In the genomic region with DNA sequence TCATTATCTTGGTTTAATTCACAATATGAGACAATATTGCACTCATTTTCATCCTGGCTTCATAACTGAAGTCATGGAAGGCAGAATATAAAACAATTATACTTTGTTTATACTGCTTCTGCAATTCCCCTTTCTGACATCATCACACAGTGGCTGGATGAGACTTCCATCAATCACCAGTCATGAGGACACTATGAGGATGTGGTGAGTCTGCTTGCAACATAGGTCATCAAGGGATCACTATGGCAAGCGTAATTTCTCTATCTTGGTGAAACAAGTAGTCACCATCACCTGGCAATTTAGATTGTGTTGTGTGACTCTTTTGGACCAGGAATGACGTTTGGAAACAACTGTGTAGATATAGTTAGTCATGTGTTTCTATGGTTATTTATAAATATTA, we compare ENCODE assay signal across 26 mouse cellular contexts.
A peak's percentile ranks its signal among the peaks of the same experiment; 100 is the strongest.
DNase-seq lines count a peak whose midpoint lies in the region; ATAC-seq and TF ChIP-seq lines count a peak whose summit lies in the region.
"Had no signal": no experiment of that assay in that cellular context is flagged by ENCODE, and none has a peak within 500 bp of the region (broad histone marks: within the 10 kb centered on the region; RNA-seq: fewer than 3 reads in every experiment).

No protein-coding gene starts in this region.

- 0 out of 2 replicates have a peak, but pooled peaks have one; percentile 29 for ATAC-seq in common myeloid progenitor, adult 5-6 weeks (replicated peaks; ENCODE audit: low read depth, poor library complexity, severe bottlenecking)
- peak; percentile 88 for ATAC-seq in megakaryocyte progenitor cell, adult 5-6 weeks (replicated peaks; ENCODE audit: poor library complexity)
- ATAC-seq: forebrain, embryonic 14.5 days; forebrain, embryonic 16.5 days had no signal

- peak; percentile 79 for DNase-seq in 3T3-L1 (ENCODE audit: low read depth, low spot score)
- DNase-seq in kidney, postnatal 4 days: no peak
- no peak for DNase-seq in layer of hippocampus, adult 11-12 months (ENCODE audit: low spot score)
- DNase-seq in urinary bladder, postnatal 14 days (ENCODE audit: low spot score): no peak
- DNase-seq in kidney, postnatal 14 days: no peak
- DNase-seq: adrenal gland, adult 2 months; adrenal gland, postnatal 10 days; adrenal gland, postnatal 25 days; B cell, adult 2 months; cerebellum, adult 11 months; cerebellum, adult 18-20 months; cerebellum, adult 8-10 months; cerebellum, adult 9-11 months; cerebellum, postnatal 14 days; cerebellum, postnatal 36 days; embryo, embryonic 11 days had no signal

- H3K79me2 ChIP-seq in C2C12 (ENCODE audit: control insufficient read depth, insufficient read depth): no peaks in the 10 kb centered on the region

- no peak overlapping the region for H3ac ChIP-seq in C2C12 (ENCODE audit: control insufficient read depth, insufficient read length, low read depth)

- H3K79me3 ChIP-seq in C2C12 (ENCODE audit: low read depth): no peaks in the 10 kb centered on the region

- no peaks in the 10 kb centered on the region for H3K36me3 ChIP-seq in C2C12 (ENCODE audit: control insufficient read depth, insufficient read depth)
- H3K36me3 ChIP-seq: embryonic facial prominence, embryonic 13.5 days; embryonic facial prominence, embryonic 15.5 days; forebrain, embryonic 10.5 days; forebrain, embryonic 12.5 days had no signal

- no peak overlapping the region for H3K4me3 ChIP-seq in C2C12 (ENCODE audit: insufficient read depth, poor library complexity, severe bottlenecking)
- H3K4me3 ChIP-seq: embryonic facial prominence, embryonic 13.5 days; embryonic facial prominence, embryonic 15.5 days; erythroblast, embryonic 14.5 days; forebrain, embryonic 10.5 days; forebrain, embryonic 12.5 days had no signal

- no peaks in the 10 kb centered on the region for H3K27me3 ChIP-seq in C2C12 (ENCODE audit: control insufficient read depth, insufficient read depth, insufficient read length)
- H3K27me3 ChIP-seq: embryonic facial prominence, embryonic 13.5 days; embryonic facial prominence, embryonic 15.5 days; forebrain, embryonic 12.5 days had no signal

- TF ChIP-seq CTCF in C2C12 (IDR thresholded peaks at IDR 0.05; ENCODE audit: control insufficient read depth, insufficient read depth, insufficient read length): no peak

TF ChIP-seq in C2C12, 6 proteins besides CTCF, POLR2A, EP300 and RAD21:
- no peak for TF ChIP-seq USF1 (IDR thresholded peaks at IDR 0.05; ENCODE audit: low read depth)
- TF ChIP-seq CEBPB (IDR thresholded peaks at IDR 0.05; ENCODE audit: low read depth): peak; percentile 89
- peak; percentile 50 for TF ChIP-seq MYOD1 (IDR thresholded peaks at IDR 0.05; ENCODE audit: control insufficient read depth, insufficient read length, low read depth)
- no peak for TF ChIP-seq MAX (IDR thresholded peaks at IDR 0.05)
- TF ChIP-seq FOSL1 (IDR thresholded peaks at IDR 0.05; ENCODE audit: insufficient read depth, low read length, poor library complexity, severe bottlenecking): no peak
- TF ChIP-seq MYOG (IDR thresholded peaks at IDR 0.05; ENCODE audit: control insufficient read depth, extremely low read depth, insufficient read length): no peak
TF ChIP-seq in C2C12: peak in this region for 2.
